ENCODE assay signal across 8 mouse cellular contexts in the genomic region with DNA sequence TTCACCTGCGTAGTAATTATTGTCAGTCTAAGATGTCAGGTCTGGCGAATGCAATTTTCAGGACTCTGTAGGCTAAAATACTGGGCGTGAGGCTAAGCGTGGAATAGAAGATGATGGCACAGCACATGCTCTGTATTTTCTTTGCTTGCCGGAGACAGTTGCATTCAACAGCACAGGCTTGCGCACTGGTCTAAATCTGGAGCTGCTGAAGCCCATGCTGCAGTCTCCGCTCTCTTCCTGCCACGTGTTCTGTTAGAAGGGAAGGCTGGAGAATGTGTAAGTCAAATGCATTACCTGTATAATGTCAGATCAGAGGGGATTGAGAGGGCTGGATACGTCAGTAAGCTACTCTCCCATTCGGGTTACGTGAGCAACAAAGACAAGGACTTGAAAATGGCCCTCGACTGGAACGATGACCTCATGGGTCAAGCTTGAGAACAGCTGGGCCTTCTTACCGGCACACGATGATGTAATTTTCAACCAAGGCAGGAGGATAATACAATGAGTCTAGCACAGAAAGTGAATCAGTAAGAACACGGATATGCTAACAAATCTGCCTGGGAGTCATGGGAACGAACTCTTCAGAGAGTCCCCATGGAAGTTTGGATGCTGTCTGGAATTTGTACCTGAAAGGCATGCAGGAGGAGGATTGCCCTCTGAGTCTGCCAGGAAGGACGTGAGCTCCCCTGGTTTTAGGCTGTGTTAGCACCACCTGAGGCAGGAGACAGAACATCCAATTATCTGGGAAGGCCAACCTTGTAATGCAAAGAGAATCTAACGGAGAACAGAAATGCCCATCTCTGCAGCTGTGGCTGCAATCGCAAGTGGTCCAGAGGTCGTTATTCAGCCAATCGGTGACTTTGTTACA.
A peak's percentile ranks its signal among the peaks of the same experiment; 100 is the strongest.
DNase-seq lines count a peak whose midpoint lies in the region; ATAC-seq lines count a peak whose summit lies in the region.

No protein-coding gene starts in this region.

- H3K27ac ChIP-seq in embryonic facial prominence, embryonic 10.5 days (replicated peaks) = no peak overlapping the region
- no peak overlapping the region for H3K27ac ChIP-seq in hindbrain, embryonic 15.5 days (replicated peaks)
- peak overlapping the region; percentile 41; the same call in 1 of the 2 replicates for H3K27ac ChIP-seq in neural tube, embryonic 14.5 days (ENCODE audit: low read depth, low read length)

- no peaks in the 10 kb centered on the region for H3K36me3 ChIP-seq in embryonic facial prominence, embryonic 10.5 days (replicated peaks)
- no peaks in the 10 kb centered on the region for H3K36me3 ChIP-seq in hindbrain, embryonic 15.5 days
- no peaks in the 10 kb centered on the region for H3K36me3 ChIP-seq in neural tube, embryonic 14.5 days (ENCODE audit: control insufficient read depth, insufficient read depth, low read length)

- H3K4me1 ChIP-seq in embryonic facial prominence, embryonic 10.5 days = peaks cover 7% of the 10 kb centered on the region; the same call in 1 of the 2 replicates
- H3K4me1 ChIP-seq in hindbrain, embryonic 15.5 days (replicated peaks) = peaks cover 16% of the 10 kb centered on the region; the same call in 1 of the 2 replicates
- H3K4me1 ChIP-seq in neural tube, embryonic 14.5 days (ENCODE audit: control insufficient read depth, insufficient read depth, low read length) = peaks cover 3% of the 10 kb centered on the region; the same call in 1 of the 2 replicates

- H3K4me2 ChIP-seq in hindbrain, embryonic 15.5 days = no peak overlapping the region
- no peak overlapping the region for H3K4me2 ChIP-seq in neural tube, embryonic 14.5 days (ENCODE audit: low read depth, low read length)

- H3K4me3 ChIP-seq in embryonic facial prominence, embryonic 10.5 days = no peak overlapping the region
- H3K4me3 ChIP-seq in hindbrain, embryonic 15.5 days = no peak overlapping the region
- H3K4me3 ChIP-seq in neural tube, embryonic 14.5 days (ENCODE audit: low read depth, low read length) = no peak overlapping the region

- no peak overlapping the region for H3K9ac ChIP-seq in hindbrain, embryonic 15.5 days
- H3K9ac ChIP-seq in neural tube, embryonic 14.5 days (replicated peaks; ENCODE audit: low read depth, low read length) = no peak overlapping the region

- peak; percentile 48; the same call in 1 of the 2 replicates for ATAC-seq in hindbrain, embryonic 15.5 days (ENCODE audit: low FRiP score, low read depth)
- ATAC-seq in neural tube, embryonic 14.5 days (ENCODE audit: low read depth) = peak; percentile 66

- WGBS in embryonic facial prominence, embryonic 10.5 days = 71% methylated on average over 22 of the region's 22 CpGs
- 63% methylated on average over 22 of the region's 22 CpGs for WGBS in hindbrain, embryonic 15.5 days
- 61% methylated on average over 22 of the region's 22 CpGs for WGBS in neural tube, embryonic 14.5 days

- no peaks in the 10 kb centered on the region for H3K27me3 ChIP-seq in embryonic facial prominence, embryonic 10.5 days (replicated peaks; ENCODE audit: low read depth, poor library complexity, severe bottlenecking)
- H3K27me3 ChIP-seq in hindbrain, embryonic 15.5 days = no peaks in the 10 kb centered on the region
- no peaks in the 10 kb centered on the region for H3K27me3 ChIP-seq in neural tube, embryonic 14.5 days (ENCODE audit: control insufficient read depth, insufficient read depth, low read length)

- H3K9me3 ChIP-seq in embryonic facial prominence, embryonic 10.5 days = no peaks in the 10 kb centered on the region
- H3K9me3 ChIP-seq in hindbrain, embryonic 15.5 days = no peaks in the 10 kb centered on the region
- H3K9me3 ChIP-seq in neural tube, embryonic 14.5 days (ENCODE audit: control insufficient read depth, low read length) = no peaks in the 10 kb centered on the region

- DNase-seq in embryo, embryonic 11 days = peak; percentile 18
- no peak for DNase-seq in embryo, embryonic 9.5 days (ENCODE audit: extremely low spot score)
- peak; percentile 31 for DNase-seq in embryonic facial prominence, embryonic 10.5 days (ENCODE audit: low spot score)
- DNase-seq in cerebellum, adult 11 months = no peak
- DNase-seq in adrenal gland, adult (ENCODE audit: inconsistent age in 2 of 2, low spot score in 1 of 2) = no peak
- no peak for DNase-seq in adrenal gland, adult 8-10 months

Comparison
In these comparisons a context has a peak if more than half of its experiments do, and no peak if none do; other contexts are left out.
1. DNase-seq: peak in embryo, embryonic 11 days (single experiment) and embryonic facial prominence, embryonic 10.5 days (single experiment); none in embryo, embryonic 9.5 days (single experiment), cerebellum, adult 11 months (single experiment), adrenal gland, adult (0 of 2) and adrenal gland, adult 8-10 months (single experiment).